Mouse (Mus musculus) left cerebral cortex, adult 11 months (tissue): Measurements from ENCODE around the gene Hecw1.
"Not testable (repeated sequence)": the region's sequence is repeated elsewhere in the genome, so short reads cannot be mapped to it uniquely, and the experiment has no call there.

ENCODE experiments used
- DNase-seq: peaks from one replicate; pipeline ENCODE4 v3.0.0; 2022; ENCODE audit warnings: low spot score

Gene Hecw1

DNA sequence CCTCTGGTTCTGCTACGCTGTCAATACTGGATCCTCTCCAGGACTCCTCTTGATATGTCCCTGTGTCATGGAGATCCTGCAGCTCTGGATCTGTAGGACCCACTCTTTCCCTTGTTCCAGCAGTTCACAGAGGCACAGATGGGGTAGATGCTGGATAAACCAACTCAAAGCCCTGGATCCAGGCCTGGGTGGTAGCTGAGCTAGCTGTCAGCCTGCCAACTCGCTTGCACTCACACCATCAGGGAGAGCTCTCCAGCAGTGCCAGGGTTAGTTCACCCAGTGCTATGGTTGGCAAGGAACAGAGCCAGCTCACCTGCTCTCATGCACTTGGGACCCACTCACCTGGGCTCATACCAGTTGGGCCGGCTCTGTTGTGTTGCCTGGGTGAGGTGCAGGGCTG lies 157.5 kb downstream of the Hecw1 start:
- DNase-seq, result no peak

DNA sequence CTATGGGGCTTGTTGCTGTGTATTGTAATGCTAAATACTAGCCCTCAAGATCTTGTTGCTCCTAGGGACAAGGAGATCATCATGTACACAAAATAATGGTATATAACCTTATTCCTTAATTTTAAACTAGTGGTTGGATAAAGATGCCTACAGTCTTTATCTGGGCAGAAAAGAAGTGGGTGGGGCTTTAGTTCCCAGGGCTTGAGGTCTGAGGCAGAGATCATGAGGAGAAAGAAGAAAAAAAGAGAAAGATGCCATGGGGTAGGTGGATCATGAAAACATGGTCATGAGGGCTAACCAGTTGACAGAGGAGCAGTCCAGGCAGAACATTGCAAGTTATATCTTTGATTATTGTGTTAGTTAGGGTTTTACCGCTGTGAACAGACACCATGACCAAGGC lies 195.8 kb downstream of the Hecw1 start:
- DNase-seq, result no peak

DNA sequence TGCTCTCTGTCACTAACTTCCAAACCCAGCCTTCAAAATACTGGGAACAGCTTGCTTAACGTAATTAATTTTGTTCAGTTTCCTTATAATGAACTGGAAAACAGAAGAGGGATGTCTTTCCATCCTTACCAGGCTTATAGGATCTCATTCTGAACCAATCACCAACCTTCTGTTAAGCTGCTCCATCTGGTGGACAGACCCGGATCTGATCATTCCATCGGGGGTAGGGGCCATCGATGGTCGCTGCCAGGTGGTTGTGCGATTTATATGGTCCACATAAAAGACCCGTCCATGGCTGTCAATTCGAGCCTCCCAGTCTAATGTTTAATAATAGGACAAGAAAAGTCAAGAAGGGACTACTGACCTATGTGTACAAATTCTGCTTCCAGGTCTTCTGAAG lies 216.4 kb downstream of the Hecw1 start:
- no peak for DNase-seq

DNA sequence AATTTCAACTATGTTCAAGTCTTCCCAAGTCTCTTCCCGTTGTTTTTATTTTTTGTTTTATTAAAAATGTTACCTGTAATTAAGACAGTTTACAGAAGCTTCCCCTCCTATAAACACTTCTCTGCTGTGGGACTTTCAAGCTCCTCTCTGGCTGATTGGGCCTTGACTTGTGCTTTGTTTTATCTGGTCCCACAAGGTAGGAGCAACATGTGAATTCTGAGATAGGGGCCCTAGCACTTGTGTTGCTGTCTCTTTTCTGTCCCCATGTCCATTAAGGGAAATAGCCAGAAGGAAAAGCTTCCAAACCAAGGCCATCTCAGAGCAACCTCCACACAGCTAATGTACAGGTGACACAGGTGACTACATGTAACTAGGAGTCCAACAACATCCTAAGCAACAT lies 218.9 kb downstream of the Hecw1 start:
- no peak for DNase-seq

DNA sequence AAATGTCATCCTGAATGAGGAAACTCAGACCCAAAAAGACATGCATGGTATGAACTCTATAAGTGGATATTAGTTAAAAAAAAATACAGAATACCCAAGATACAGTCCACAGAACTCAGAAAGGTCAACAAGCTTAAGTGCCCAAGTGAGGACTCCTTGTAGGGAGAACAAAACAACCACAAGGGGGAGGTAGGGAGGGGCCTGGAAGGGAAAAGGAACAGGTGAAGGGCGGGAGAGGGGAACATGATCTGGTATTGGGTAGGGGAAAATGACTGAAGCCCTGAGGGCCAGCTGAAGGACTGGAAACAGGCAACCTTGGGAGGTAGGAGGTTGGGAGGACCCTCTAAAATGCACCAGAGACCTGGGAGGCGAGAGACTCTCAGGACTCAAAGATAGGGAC lies 220.1 kb downstream of the Hecw1 start:
- DNase-seq, result no peak

DNA sequence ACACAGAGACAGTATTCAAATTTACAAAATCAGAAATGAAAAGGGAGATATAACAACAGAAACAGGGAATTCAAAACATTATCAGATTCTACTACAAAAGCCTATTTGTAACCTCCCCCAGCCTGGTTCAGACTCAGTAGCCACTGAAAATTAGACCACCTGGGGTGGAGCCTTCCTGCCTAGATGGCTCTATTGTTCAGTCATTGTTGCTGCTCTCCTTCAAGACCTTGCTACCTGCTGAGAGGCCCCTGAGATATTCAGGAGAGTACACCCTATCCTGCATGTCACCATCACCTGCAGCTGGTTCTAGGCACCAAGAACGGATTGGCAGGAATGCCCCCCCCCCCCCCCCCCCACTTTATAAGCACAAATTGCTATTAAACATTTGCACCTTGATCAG lies 233.0 kb downstream of the Hecw1 start:
- DNase-seq, result no peak

DNA sequence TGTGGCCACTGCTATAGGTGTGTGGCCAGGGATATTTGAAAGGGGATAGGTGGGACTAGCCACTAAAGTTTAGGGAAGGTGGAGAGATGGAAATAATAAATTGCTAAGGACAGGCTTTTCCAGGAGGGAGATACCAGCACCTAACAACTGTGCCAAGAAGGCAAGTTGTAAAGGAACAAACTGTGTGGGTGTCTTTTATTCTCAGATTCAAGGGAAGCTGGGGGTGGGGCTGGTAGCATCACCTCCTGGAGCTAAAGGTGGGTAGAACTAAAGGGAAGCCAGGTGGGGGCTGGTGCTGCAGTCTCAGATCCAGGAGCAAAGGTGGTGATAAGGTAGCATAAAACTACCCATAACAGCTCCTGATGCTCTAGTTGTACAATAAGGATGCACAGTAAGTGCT lies 251.6 kb downstream of the Hecw1 start:
- DNase-seq, result peak; percentile 33

DNA sequence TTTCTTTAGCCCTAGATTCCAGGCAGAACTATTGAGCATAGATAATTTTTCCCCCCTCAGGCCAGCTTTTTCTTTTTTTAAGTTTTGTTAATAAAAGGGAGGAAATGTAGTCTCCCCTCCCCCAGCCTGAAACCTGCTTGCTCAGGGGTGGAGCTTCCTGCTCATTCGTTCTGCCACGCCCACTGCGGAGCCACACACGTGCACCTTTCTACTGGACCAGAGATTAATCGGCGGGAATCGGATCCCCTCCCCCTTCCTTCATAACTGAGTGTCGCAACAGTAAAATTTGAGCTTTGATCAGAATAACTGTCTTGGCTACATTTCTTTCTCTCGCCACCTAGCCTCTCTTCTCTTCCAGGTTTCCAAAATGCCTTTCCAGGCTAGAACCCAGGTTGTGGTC lies 262.1 kb downstream of the Hecw1 start:
- not testable (repeated sequence) for DNase-seq

DNA sequence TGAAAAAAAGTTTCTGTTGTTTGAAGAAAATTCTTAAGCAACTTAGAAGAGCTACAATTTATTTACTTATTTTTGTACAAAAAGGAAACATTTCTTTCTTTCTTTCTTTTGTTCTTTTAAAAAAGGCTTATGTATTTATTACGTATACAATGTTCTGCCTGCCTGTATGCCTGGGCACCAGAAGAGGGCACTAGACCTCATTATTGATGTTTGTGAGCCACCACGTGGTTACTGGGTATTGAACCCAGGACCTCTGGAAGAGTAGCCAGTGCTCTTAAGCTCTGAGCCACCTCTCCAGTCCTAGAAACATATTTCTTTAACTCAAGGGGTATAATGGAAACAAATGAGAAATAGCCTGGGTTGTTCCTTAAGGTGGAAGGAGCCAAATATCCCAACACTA lies 277.1 kb downstream of the Hecw1 start:
- no peak for DNase-seq

DNA sequence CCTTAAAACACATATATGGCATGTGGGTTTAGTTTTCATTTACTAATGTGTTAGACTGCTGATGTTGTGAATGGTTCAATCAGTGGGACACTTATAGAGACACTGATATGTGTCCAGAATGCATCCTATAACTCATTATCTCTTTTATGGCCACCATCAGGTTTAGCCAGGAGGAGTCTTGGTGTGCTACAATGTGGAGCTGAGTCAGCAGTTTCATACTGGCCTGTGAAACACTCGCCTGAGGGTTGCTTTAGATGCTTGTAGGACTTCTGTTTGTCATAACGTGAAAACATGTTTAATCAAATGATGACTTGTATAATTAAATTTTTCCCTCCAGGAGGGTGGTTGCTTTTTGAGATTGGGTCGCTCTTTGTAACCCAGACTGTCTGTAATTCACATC lies 343.4 kb downstream of the Hecw1 start:
- DNase-seq, result no peak

DNA sequence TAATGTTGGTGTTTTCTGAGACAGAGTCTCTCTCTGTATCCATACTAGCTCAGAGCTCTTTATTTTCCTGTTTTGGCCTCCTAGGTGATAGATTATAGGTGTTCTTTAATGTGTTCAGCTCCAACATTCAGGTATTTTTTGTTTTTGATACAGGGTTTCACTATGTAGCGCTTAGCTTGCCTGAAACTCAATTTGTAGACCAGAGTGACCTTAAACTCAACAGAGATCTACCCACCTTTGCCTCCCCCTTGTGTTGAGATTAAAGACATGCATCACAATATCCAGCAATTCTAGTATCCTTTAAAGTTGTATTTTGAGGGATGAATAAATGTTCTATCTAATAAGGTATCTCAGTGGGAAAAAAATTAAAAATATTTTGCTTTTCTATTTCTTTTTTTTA lies 345.0 kb downstream of the Hecw1 start:
- no peak for DNase-seq
